Mouse (Mus musculus) right cerebral cortex, postnatal 36 days (tissue): Measurements from ENCODE around the gene Krt18.

Experiments used
- DNase-seq, 2 experiments: peaks; one replicate each; pipeline ENCODE4 v3.0.0; 2022; ENCODE audit warnings: low spot score in 2 of 2, mixed read lengths in 1 of 2

Gene Krt18

DNA sequence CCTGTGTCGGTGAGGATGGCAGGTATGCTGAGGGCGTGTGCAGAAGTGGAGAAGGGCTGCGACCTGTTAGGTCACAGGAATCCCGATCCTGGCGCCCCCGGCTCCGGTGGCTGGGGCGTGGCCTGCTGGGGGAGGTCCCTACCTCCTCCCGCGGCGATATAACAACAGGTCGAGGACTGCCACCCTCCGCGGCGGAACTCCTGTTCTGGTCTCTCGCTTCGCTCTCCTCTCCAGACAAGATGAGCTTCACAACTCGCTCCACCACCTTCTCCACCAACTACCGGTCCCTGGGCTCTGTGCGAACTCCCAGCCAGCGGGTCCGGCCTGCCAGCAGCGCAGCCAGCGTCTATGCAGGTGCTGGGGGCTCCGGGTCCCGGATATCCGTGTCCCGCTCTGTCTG lies at the start of gene Krt18:
TSS of gene Krt18 (plus strand) at position 141 of the 400 bp plus-strand sequence.
- no peak for DNase-seq

DNA sequence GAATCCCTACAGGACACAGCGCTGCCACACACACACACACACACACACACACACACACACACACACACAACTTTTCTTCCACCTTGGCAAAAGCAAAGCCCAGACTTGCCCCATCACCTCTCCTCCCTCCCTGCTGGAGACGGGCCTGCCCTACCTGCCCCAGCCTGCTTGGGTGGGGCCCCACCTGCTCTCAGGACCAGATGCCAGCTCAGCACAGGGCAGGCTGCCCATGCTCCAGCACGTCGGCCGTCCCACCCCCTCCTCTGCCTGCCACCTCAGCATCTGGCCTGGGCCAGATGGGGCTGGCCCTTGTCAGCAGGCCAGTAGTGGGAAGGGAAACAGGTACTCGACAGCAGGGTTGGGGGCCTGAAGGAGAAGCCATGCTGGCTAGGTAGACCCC lies 47.1 kb upstream of the Krt18 start:
- no peak for DNase-seq

DNA sequence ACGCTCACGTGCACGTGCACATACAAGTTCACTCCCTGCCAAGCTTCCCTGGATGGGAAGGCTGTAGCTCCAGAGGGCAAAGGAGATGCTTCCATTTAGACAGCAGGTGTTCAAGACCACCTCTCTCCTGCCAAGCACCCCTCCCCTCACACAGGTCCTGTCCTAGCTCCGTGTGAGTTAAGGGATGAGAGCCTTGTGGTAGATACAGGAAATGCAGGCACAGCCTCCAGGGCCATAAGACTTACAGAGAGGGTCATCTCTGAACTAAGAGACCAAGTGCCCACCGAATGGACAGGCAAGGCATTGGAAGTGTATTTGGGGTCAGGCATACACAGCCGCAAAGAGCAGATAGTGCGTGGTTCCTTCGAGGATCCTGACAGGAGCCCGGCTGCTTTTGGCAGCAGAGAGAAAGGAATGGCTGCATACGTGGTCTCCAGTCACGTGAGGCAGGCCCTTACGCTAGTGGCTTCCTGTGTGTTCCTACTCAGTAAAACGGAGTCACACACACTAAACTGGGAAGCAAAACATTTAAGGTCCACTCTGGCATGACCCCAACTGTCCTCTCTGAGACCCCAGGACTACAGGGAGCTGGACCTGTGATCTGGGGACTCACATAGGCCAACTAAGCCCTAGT lies 44.5 kb upstream of the Krt18 start:
- no peak for DNase-seq

DNA sequence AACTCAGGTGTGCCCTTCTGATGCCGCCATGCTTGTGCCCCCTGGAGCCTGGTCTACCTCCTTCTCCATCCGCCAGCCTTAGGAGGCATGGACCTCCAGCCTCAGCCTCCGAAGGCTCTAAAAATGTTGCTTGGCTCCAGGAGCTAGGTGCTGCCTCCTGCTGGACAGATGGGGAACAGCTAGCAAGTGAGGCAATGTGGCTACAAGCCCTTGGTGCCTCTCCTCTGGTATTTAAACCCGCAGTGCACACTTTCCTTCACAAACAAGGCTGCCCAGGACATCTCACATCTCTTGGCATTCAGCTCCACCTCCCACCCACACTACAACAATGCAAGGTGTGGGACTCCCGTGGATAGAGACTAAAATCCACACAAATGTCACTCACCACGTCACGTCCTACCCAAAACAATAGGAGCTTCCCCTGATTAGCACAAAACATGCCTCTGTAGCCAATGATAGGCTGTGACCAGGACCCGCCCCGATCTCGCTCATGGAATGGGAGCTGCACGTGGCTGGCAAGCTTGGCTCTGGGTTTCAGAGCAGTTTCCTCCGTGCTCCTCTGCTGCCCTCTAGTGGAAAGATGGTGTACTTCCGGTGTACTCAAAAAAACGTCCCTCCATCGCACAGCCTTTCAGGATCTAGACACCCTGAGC lies 43.9 kb upstream of the Krt18 start:
- peak; percentile 86 to 88 for DNase-seq

DNA sequence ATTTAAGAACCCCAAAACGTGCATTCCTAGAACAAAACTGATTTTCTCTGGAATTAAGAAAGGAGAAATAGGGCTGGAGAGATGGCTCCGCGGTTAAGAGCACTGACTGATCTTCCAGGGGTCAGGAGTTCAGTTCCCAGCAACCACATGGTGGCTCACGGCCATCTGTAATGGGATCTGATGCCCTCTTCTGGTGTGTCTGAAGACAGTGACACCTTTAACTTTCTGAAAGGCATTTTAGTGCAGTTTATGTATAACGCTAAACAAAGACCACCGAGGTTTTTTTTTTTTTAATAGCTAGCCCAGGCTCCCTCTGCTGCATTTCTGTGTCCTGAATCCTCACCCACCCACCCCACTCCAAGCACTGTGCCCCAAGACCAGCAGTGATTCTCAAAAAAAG lies 43.2 kb upstream of the Krt18 start:
- no peak for DNase-seq

DNA sequence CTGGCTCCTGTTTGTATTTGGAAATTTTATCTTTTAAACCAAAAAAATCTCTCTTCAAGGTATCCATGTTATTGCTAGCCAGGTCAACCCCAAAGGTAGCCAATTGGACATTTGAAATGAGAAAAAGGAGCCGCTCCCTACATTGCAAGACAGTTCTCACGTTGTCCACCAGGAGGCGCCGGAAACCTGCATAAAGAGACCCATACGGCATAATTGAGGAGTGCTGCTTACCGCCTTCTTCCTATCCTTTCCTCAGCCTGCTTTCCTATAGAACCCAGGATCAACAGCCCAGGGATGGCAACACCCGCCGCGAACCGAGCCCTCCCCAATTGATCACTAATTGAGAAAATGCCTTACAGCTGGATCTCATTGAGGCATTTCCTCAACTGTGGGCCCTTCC lies 39.9 kb upstream of the Krt18 start:
- peak; percentile 66 to 76 for DNase-seq

DNA sequence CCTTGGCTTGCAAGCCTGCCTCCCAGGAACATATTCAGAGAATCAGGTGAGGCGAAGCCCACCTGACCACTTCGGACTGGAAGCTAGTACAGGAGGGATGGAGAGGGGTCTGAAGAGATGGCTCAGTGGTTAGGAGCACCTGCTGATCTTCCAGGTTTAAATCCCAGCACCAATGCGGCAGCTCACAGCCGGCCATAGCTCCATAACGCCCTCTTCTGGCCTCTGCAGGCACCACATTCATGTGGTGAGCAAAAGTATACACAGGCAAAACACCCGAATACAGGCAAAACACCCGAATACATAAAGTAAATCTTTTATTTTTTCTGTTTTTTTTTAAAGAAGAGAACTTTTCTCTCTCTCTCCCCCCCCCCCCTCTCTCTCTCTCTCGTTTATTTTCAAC lies 39.3 kb upstream of the Krt18 start:
- DNase-seq = no peak

DNA sequence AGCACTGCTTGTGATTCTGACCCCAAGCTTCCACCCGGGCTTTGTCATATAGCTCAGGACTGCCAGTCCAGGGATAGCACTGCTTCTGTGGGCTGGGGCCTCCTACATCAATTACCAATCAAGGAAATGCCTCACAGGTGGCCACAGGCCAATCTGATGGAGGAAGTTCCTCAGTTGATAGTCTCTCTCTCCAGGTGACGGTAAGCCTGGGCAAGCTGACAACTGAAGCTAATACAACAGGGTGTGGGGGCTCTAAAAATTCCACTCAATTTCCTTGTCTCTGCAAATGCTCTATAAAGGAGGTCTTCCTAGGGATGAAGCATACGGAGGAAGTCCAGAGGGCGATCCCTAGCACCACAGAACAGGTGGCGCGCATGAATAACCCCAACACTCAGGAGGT lies 37.0 kb upstream of the Krt18 start:
- DNase-seq = no peak

DNA sequence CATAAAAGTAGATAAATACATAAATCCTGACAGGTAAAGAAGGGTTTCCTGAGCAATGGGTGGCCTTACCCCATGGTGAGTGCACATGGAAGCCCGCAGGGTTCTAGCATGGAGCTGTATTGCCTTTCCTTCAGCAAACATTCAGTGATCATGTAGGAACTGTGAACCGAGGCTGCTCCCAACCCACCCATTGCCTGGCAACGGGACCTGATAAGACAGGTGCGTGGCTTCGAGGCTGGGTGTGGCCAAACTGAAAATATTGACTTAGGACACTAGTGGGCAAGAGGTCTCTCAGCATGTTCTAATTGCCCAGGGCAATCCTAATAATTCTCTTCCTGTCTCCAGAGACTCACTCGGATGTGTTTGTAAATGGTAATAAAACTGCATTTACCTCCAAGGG lies 33.6 kb upstream of the Krt18 start:
- no peak for DNase-seq

DNA sequence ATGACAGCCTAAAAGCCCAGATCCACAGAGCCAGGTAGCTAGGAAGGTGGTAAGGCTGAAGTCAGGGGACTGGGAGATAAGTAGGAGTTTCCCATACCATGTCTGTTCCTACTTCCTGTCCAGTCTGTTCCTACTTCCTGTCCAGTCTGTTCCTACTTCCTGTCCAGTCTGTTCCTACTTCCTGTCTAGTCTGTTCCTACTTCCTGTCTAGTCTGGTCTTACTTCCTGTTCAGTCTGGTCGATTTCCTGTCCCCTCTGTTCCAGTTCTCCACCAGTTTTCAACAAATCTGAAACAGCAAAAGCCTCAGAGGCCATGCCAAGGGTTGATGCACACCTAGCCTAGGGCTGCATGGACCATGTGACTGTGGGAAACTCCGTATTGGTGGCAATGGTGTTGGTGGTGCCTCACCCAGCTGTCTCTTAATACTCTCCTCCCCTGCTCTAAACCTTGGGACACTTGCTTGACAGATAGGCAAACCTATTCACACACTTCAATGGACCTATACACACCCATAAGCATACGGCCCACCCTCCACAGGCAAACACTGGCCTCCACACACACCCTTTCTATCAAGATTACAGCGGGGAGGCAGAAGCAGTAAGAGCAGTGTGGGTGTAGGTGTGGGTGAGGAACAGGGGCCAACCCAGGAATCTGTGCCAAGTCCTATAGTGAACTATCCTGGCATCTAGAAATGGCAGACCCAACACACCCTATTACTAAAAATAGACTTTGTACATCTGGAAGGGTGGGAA lies 32.3 kb upstream of the Krt18 start:
- no peak for DNase-seq

DNA sequence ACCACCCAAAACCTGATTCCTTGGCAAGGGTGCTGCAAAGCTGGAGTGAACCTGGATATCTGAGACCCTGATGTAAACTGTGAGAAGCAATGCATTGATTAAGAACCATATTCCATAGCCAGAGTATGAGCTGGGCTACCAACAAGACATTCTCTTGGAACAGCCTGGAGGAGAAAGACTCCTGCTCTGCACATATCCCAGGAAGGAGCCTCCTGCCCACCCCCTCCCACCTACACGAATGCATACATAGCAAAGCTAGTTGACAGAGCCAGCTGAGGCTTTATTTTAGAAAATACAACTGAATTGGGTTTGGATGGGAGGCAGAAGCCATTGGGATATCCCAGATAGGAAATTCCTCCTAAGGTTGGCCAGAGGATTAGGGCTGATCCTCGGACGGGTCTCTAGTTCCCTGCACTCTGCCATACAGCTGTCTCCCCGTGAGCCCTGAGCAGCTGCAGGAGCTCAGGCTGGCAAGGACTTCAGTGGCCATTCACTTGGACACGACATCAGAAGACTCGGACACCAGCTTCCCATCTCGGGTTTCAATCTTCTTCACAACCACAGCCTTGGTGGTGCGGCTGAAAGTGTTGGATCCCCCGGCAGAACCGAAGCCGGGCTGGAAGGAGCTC lies 31.4 kb upstream of the Krt18 start:
- DNase-seq = peak in 1 of 2 experiments; percentile 16

DNA sequence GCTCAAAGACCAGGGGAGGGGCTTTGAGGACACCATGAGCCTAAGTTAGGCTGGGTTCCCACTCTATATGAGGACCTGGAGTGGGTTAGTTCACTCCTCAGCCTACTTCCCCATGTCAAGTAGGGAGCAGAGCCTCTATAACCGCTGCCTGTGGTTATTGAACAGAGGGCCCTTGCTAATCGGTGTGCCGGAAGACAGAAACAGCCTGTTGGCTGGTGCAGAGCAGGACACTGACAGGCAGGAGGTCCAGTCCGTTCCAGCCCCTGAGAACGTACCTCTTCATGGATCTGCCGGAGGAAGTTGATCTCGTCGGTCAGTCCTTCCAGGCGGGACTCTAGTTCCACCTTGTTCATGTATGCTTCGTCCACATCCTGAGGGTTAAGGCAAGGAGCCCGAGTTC lies 28.8 kb upstream of the Krt18 start:
- DNase-seq = no peak

DNA sequence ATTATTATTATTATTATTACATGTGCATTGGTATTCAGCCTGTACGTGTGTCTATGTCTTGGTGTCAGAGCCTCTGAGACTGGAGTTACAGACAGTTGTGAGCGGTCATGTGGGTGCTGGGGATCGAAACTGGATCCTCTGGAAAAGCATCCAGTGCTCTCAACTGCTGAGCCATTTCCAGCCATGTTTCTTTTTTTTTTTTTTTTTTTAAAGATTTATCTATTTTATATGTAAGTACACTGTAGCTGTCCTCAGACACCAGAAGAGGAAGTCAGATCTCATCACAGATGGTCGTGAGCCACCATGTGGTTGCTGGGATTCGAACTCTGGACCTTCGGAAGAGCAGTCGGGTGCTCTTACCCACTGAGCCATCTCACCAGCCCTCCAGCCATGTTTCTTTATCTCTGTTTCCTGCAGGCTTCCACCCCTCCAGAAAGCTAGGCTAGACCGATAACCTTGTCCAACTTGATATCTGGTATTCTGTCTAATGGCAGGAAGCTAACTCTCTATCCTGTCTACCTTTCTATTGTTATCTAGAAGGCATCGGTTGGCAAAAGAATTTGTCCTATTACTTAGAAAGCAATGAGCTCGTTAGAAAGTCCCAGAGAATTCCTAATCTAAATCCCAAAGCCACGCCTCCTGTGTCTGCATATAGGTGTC lies 28.2 kb upstream of the Krt18 start:
- DNase-seq = no peak

DNA sequence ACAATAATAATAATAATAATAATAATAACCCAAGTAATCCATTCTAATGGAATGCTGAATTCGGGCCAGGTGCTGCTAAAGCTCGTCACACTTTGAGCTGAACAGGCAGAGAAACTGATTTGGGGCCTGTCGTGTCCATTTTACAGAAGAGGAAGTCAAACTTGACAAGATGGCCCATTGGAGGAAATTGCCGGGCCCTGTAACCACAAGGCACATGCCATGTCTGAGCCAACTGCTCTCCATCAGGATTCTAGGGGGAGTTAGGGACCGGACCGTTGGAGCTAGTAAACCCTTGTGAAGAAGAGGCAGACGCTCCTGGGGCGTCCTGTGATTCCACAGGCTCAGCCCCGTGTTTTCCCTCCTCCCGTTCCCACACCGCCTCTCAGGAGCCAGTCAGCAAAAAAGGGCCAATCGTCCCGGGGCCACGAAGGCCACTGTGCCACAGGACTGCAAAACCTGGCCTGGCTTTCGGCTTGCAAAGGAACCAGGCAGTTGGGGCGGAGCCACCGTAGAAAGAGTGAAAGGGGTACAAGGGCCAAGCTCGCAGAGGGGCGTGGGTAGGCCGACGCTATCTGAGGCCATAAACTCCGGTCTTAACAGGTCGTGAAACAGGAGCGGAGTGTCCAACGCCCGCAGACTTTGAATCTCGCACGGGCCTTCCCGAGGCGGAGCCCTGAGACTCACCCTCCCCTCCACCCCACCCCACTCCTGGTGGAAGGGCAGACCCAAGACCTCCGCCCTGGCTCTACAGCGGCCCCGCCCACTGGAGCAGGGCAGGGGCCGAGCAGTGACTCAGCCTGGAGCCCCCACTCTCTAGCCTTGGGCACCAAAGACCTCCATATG lies 25.1 kb upstream of the Krt18 start:
- no peak for DNase-seq

DNA sequence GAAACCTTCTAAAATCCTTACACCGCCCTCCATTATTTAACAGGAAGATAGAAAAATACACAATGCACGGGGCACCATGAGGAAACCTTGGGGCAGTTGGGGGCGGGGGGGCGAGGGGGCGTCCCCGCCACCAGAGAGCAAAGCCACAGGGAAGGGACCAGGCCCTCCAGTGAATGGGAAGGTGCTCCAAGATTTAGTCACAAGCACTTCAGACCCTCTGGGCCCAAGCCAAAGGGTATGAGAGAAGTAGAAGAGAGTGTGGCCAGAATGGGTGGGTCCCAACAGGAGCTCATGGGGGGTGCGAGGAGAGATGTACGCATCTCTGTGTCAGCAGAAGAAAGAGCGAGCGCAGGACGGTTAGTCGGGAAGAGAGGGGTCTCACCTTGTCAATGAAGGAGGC lies 24.5 kb upstream of the Krt18 start:
- no peak for DNase-seq

DNA sequence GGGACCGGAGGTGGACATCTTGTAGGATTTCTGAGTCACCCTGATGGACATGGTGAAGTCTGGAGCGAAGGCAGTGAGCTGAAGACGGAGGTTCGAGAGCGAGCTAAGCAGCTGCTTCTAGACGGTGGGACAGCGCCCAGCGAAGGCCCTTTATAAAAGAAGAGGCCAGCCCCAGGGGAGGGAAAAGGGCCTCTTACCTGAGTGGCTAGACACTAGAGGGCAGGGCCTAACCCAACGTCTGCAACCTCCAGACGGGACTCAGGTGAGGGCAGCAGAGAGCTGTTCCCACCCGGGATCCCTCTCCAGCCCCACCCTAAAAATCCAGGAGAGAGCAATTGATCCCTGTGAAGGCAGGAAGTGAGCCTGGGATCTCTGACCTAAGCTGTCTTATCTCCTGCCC lies 23.8 kb upstream of the Krt18 start, which contains the start of gene Krt8:
TSS of gene Krt8 (minus strand) at position 294 of the 400 bp plus-strand sequence.
- DNase-seq = no peak

DNA sequence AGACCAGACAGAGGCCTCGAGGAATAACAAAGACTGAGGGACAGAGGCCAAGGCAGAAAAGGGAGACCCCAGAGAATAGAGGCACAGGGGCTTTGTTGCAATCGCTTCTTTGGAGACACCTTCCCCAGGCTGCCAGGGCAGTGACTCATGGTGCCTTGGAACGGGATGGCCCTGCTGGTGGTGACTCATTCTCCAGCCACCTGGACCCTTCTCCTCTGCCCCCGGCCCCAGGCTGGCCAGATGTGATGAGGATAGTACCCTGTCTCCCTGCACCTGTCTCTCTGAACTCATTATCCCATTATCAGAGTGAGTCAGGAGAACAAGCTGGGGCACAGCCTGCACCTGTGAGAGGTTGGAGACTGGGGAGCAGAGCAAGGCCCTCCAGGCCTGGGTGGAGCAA lies 22.7 kb upstream of the Krt18 start:
- DNase-seq = no peak

DNA sequence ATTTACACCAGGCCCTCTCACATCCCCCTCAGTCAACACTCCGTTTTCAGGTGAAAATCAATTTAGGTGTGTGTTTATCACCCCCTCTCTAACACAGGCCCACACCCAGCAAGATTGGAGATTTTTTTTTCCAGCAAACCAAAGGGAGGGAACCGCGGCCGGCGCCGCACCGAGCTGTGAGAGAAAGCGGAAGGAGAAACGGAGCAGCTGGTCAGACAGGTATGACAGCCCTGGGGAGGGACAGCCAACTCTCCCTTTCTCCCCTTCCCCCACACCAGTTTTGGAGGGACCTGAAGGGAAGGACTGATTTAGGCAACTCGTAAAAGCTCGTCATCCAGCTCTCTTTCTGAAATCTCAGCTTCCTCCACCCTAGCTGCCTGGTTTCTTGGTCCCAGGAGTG lies 21.7 kb upstream of the Krt18 start:
- DNase-seq = no peak

DNA sequence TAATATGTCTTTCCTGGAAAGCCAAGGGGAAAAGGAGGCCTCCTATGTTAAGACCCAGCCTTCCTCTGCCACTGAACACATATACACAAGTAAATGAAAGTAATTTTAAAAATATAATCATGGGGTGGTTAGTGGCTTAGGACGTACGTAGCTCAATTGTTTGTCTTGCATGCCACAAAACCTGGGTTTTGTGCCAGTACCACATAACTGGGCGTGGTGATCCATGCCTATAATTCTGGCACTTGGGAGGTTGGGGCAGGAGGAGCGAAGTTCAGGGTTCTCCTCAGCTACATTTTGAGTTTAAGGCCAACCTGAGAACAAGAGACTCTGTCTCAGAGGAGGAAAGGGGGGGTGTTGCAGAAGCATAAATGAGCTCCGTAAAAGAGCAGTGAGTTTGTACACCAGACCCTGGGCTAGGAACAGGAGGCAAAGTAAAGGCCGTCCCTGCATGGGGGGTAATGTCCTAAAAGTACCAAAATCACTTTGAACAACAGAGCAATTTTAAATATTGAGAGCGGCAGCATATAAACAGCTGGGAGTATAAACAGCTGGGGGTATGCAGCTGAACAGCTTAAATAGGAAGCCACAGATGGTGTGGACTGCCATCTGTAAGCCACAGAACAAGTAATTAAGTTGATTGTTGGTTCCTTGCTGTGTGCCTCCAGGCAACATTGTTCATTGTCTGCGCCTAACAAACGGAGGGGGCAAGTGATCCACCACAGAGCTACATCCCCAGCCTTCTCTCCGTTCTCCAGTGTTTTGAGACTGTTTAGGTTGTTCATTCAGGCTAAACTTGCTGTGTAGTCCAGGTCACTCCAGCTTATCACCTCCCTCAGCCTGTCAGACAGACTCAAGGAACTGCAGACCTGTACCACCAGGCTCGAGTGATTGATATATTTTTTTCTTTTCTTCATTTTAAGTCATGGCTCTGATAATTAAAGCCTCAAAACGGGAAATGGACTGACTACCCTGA lies 20.6 kb upstream of the Krt18 start:
- DNase-seq = no peak
